Mouse (Mus musculus): ENCODE results near the gene Cebpb.
"Not testable (repeated sequence)": the region's sequence is repeated elsewhere in the genome, so short reads cannot be mapped to it uniquely, and the experiment has no call there.

The Cebpb gene

DNA sequence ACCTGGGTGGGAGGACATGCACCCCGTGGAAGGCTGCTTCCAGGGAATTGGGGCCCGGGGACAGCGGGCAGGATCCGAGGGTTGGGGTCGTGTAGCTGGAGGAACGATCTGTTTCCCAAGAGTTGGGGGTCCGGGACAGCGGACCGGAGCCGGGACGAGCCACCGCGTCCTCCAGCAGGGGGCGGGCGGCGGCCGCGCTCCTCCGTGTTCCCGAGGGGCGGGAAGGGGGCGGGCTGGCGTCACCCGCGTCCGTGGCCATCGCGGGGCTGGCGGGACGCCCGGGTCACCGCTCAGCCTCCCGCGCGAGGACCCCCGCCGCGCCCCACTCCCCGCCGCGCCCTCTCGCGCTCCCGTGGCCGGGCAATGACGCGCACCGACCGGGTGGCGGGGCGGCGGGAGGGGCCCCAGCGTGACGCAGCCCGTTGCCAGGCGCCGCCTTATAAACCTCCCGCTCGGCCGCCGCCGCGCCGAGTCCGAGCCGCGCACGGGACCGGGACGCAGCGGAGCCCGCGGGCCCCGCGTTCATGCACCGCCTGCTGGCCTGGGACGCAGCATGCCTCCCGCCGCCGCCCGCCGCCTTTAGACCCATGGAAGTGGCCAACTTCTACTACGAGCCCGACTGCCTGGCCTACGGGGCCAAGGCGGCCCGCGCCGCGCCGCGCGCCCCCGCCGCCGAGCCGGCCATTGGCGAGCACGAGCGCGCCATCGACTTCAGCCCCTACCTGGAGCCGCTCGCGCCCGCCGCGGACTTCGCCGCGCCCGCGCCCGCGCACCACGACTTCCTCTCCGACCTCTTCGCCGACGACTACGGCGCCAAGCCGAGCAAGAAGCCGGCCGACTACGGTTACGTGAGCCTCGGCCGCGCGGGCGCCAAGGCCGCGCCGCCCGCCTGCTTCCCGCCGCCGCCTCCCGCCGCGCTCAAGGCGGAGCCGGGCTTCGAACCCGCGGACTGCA lies at the start of gene Cebpb:
Cebpb (plus strand) TSS at position 418 of the 954 bp plus-strand sequence.
- peak; percentile 83 for DNase-seq

DNA sequence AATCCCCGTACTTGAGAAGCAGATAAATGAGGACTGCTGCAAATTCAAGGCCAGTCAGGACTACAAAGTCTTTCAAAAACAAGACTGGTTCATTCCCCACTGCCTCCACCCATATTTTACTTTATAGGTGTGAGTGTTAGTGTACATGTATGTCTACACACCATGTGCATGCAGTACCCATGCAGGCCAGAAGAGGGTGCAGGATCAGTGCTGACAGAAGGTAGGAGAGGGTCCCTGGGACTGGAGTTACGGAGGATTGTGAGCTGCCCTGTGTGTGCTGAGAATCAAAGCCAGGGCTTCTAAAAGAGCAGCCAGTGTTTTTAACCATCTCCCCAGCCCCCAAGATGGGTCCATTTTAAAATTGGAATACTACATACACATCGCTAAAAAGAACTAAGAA lies 48.4 kb upstream of the Cebpb start:
- no peak for DNase-seq

DNA sequence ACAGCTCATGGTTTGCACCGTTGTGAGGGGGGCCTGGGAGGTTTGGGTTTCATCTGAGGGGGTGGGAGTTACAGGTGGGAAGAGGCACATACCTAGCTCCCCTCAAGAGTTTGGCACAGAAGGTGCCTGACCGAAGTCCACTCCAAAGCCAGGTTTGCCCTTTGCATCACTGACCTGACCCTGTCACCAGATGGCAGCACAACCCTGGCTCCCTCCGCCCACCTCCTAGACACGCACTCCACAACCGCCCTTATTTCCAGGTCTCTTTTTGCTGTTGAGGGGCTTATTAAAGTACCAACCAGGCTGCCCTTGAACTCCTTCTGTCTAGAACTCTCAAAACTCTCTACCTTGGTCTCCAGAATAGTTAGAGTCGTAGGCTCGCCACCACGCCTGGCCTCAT lies 47.4 kb upstream of the Cebpb start:
- peak; percentile 78 for DNase-seq

DNA sequence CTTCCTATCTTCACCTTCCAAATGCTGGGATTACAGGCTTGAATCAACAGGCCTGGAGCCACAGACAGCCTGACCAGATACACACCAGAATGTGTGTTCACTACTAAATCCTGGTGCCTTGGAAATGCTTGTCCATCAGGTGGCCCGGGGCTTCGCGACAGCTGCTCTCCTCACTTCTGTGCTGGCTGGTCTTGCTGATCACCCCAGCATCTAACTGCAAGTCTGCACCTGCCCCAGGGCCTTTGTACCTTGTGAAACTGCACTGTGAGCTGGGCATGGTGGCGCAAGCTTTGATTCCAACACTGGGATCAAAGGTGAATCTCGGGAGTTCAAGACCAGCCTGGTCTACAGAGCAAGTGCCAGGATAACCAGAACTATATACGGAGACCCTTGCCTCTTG lies 46.6 kb upstream of the Cebpb start:
- DNase-seq: no peak

DNA sequence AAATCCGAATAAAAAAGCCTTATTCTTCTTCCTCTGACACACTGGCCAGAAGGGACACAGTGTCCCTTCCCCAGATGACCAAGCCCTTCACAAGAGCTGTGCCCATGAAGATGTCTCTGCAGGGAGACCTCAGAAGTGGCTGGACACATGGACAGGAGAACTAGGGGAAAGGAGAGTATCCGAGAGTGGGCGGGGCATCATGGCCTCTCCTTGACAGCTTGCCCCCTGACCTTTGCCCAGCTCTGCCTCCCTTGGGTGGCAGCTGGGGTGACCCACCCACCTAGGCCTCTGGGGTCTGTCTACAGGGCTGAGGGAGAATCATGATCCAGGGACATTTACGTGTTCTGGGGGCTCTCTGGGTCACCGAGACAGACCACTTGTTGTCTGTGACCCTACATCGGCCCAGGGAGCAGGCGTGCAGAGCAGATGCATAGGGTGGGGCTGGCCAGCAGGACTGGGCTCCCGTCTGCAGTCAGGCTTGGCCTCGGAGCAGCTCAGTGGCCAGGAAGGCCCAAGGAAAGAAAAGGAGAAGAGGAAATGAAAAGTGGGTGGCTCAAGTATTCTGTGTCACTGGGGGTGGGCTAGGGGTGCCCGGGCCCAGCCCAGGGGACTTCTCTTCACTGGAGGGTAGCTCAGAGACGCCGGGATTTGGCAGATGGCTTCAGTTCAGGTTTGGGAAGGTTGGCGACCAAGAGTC lies 45.2 kb upstream of the Cebpb start:
- DNase-seq: not testable (repeated sequence)

DNA sequence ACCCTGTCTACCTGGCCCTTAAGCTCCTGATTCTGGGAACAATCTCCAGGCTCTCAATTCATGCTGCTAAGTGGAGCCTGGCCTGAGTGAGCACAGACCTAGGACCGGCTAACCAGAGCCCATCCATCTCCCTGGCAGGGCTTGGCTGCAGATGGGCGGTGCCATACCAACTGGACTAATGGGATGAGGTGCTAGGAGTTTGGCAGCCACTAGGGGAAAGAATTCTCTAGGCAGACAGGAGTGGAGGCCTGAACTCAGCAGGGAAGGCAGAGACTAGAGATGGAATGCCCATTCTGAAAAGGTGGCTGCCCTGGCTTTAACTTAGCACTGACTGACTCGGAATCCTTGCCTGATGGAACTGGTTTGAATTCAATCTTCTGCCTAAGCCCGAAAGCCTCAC lies 42.3 kb upstream of the Cebpb start:
- DNase-seq: no peak

DNA sequence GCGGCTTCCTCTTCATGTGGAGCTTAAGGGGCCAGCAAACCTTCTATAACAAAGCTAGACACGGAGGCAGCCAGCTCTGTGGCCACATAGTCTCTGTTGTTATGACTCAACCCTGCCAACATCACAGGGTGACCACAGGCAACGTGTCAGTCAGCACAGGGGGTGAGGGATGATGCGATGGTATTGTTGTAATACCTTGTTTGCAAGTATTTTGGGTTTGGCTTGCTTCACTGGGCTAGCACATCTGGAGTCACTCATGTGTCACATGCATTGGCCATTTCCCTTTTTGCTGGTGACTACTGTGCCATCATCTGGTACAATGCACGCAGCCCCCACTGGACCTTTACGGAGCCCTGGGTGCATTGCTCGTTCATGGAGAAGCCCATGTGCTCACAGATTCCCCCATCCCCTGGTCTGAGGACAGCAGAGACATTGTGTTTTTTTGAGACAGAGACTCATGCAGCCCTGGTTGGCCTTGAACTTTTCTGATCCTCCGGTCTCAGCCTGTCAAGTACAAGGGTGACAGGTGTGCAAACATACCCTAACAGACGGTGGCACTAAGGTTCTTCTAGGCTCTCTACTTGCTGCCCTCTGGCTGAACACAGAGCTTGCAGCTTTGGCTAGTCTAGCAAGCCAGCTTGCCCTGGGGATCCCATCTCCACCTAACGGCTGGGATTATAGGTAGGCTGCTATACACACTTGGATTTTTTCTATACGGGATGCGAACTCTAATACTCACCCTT lies 39.3 kb upstream of the Cebpb start:
- DNase-seq: no peak

DNA sequence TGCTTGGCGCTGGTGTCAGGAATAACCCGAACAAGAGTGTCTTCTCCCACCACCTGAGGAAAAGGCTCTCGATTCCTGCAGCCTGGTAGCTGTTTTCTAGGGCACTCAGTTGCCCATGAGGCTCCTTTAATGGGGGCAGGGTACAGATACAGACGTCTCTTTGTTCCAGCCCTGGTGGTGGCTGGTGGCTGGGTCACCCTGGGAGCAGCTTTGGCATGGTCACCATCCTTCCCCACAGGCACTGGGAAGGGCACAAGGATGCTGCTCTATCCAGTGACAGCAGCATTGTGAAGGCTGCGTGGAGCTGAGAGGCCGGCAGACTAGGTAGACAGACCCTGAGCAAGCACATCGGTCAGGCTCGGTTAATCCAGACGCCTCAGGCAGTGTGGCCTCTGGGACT lies 37.1 kb upstream of the Cebpb start:
- DNase-seq: no peak

DNA sequence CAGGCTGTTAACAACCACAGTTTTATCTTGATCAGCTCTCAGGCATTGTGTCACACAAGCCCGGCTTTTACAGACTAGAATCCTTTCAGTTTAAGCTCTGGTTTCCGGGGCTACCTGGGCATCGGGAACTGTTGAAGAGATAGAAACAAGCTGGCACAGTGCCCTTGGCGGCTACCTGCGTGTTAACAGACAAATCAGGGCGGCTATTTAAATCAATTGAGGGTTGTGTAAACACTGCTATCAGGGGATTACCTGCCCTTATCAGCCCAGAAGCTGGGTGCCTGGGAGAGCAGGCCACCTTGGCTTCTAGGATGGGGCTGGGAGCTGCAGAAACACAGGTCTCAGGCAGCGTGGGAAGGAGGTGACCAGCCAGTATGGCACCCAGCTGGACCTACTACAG lies 36.0 kb upstream of the Cebpb start:
- no peak for DNase-seq

DNA sequence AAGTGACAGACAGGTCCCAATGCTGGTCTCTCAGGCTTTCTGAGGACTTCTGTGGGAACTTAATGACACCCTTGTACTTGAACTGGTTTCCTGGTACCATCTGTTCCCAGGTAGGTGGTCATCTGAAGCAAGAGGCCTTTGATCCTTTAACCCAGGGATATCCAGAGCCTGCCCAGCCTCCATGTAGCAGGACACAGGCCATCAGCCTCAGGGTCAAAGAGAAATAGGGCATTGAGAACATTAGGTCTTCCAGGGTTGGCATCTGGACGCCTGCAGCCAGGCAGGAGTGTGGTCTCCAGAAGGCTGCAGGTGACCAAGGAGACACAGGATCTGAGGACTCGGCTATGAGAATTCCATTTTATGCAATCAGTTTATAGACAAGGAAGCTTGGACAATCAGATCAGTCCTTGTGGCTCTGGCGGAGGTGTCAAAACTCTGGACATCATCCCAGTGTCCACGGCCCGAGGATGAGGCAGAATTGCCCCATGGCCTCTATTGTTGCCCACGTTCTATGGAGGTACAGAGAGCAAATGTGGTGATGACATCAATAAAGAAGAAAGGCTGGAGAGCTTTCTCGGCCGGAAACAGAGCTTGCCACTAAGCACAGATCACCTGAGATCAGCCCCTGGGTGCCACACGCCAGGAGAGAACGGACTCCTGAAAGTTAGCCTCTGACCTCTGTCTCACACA lies 33.7 kb upstream of the Cebpb start:
- no peak for DNase-seq

DNA sequence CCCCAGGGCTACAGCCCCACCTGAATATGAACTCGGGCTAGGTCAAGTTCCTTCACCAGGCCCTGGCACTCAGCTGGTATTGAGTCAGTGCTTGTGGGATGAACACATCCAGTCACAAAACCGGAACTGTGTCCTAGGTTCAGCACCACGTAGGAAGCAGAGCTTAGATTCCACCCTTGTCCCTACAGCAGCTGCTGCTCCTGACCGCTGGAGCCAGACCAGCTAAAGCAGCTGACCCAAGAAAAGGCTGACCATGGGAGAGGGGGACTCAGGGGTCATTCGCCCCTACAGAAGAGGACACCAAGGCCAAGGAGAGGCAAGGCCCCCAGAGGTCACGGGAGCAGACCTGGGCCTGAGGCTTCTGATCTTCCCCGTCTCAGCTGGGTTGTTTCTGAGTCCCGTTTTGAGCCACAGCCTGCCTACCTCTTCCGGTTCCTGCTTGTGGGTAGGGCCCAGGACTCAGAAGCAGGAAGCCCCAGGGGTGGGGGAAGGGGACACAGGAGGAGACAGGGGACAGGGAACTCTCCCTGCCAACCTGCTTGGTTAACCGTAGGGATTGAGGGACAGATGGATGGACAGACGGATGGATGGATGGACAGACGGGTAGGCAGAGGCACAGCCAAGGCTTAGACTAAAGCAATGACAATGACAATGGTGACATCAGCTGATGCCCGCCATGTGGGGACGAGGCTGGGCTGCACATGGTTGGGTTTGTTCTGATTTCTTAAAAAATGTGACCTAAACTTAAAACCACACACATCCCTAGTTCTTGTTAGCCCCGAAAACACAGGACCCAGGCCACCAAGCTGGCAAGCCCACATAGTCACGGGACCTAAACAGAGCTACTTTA lies 31.9 kb upstream of the Cebpb start:
- peak; percentile 61 for DNase-seq

DNA sequence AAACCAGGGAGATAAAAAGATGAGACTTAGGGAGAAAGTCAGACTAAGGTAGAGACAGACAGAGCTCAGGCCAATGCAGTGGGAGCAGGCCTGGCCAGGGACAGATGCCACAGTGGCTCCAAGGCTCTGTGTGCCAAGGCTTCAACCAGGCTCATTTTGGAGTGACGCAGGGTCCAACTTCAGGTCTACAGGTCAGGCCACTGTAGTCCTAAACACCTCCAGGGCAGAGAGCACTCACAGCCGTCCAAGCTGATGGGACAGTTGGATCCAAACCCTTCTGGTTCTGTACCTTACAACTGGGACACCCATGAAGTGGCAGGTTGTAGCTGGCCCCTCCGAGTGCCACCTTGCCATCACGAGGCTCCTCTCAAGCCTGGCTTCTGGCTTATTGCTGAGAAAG lies 30.7 kb upstream of the Cebpb start:
- DNase-seq: no peak

DNA sequence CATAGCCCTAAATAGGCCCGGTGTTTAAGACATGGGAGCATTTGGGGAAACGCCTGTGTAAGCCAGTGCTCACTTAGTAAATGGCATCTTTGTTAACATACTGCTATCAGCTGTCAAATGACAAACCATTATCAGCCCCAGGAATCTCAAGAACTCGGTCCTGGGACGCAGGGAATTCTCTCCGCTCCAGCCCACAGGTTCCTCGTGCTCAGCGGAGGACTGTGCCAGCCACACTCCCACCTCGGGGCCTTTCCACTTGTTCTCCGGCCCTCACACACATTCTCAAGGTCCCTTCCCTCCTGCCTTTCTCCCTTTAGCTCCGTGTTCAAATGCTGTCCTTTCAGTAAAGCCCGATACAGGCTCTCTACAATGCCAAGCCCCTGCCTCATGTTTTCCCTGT lies 30.0 kb upstream of the Cebpb start:
- no peak for DNase-seq

DNA sequence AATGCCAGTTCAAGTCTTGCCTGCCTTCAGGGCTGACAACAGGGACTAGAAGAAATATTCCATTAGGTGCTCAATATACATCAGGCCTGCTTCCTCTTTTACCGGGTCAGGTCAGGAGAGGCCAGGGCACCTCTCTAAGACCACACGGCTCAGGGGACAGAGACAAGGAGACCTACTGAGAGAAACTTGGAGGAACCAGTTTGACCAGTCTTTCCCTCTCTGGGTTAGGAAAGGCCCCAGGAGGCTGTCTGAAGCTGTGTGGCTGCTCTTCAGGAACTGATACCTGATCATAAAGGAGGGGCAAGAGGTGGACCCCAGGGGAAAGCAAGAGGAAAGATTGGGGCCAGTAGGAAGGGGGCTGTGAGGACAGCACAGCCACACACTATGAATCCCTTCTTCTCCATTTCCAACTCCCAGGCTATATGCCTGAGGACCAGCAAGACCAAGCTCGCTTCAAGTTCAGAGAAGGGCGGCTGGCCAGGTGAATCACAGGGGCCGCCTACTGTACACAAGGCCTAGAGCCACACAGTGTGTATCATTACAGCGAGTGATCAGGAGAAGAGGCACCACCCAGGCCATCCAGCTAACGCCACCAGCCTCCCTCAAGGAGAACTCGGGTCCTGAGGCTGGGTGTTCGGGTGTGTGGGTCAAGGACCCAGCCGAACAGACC lies 29.4 kb upstream of the Cebpb start:
- no peak for DNase-seq

DNA sequence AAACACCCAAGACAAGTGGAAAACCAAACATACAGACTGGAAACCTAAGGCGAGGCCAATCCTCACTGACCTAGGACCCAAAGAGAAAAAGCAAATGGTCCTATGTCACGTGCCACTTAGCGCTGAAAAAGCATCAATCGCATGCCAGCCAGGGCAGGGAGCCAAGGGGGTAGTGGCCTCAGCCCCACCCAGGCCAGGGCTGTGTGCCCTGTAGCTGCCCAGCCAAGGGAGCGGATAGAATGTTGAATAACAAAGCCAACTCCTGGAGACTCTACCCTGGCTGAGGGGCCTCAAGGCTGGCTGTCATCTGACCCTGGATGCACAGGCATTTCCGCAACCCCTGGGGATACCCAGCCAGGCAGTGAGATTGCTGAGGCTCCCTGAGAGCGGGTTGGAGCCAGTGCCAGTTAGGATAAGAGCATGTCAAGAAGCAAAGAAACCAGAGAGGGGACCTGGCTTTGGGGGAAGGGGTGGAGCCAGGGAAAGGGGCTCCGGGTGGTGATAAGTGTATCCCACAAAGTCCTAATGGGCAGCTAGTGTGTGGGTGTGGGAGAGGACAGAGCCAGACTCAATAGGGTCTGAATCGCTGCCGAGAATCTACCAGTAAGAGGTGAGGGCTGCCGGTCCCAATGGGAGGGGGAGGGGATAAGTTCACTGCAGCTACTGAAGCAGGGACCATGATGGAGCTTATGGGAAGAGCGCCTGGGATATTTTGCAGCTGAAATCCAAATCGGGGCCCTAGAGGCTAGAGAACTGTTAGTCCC lies 28.7 kb upstream of the Cebpb start:
- peak; percentile 92 for DNase-seq

DNA sequence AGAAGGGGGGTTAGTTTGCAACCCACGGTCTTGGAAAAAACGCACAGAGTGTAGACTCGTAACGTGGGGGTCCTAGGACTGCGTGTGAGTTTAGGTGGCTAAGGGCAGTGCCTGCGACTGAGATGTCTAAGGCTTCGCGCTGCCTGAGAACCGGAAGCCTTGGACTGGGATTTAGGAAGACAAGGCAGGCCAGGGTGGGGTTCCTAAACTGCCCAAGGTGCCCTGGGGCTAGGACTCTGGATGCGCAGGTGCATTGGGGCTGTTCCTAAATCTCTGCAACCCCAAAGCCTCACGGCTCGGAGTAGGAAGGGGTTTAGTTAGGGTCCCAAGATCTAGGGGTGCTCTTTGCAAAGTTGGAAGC lies 28.1 kb upstream of the Cebpb start:
- DNase-seq: no peak

DNA sequence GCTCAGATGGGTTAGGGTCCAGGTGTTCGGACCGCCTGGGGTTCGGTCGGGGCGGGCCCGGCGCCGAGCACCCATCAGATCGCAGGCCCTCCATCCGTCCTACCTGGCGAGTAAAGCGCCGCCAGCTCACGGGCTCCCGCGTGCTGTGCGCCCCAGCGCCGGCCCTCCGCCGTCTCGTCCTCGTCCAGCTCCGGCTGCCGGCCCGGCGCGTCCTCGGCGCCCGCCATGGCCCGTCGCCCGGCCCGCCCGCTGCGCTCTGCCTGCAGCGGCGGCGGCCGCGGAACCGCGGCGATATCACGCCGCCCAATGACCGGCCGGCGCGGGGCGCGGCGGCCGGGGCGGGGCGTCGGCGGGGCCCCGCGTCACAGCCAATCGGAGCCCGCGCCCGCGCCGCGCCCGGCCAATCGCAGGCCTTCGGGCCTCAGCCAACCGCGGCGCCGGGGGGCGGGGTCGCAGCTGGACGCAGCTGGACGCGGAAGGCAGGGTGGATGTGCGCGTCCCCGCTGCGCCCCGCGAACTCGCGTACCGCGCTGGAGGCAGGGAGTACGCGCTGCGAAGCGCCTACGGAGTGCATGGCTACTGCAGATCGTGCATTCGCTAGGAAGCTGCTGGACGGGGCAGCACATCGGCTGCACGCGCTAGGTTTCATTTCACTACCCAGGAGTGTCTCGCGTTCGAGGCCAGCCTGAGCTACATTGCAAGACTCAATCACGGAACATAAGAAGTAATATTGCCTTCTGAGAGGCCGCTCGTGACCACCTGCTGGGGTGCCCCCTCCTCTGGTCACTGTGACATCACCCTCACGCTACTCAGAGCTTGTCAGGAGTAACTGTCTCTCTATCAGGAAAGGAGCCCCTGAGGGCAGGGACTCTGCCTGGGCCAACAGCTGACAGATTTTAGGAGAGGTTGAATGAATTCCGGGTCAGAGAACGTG lies 27.2 kb upstream of the Cebpb start, which contains the start of gene Gm20431:
Gm20431 (minus strand) TSS at position 227 of the 934 bp plus-strand sequence.
- peak; percentile 92 for DNase-seq

DNA sequence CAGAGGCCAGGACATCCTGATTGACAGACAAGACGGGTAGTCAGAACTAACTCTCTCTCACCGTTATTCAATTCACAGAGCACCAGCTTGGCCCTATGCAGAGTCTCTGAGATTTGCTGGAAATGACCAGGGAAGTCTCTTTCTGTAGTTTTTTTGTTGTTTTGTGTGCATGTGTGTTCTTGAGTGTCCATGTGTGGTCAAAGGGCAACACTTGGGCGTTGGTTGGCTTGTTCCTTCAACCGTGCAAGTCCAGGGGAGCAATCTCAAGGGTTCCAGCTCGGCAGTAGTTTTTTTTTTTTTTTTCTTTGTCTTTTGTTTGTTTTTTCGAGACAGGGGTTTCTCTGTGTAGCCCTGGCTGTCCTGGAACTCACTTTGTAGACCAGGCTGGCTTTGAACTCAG lies 26.0 kb upstream of the Cebpb start:
- peak; percentile 69 for DNase-seq

DNA sequence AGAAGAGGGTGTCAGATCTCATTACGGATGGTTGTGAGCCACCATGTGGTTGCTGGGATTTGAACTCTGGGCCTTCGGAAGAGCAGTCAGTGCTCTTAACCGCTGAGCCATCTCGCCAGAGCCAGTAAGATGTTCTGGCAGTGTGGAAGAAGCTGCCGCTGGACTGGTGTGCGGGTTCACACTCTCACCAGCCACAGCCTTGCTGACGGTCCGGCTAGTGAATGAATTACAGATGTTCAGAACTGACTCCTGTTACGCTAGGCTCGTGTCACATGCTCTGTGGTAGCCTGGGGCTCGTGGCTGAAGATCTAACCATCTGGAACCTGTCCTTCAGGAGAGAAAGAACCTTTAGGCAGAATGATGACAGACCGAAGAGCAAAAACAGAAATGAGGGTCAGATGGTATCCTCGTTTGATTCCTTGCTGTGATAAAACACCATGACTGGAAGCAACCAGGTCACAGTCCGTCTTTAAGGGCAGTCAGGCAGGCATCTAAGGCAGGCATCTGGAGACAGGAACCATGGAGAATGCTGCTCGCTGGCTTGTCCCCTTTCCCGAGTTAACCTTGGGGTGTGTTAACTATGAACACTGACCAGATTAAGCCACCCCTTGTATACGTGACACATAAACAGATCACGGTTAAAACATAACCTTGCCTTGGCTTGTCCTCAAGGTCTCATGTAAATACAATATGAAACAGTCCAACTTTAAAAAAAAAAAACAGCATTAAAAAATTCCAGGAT lies 22.6 kb upstream of the Cebpb start:
- DNase-seq: peak; percentile 90
